Mouse (Mus musculus) G1E (cell line): Measurements from ENCODE around the gene Tssk6.

Source experiments
- CTCF ChIP-seq: IDR thresholded peaks from 2 replicates; pipeline ENCODE4 v1.5.1; 2012; ENCODE audit warnings: low read depth, low read length, inconsistent platforms, mixed read lengths
- GATA1 ChIP-seq: IDR thresholded peaks from 2 replicates; pipeline ENCODE4 v1.6.1; 2012; ENCODE audit warnings: borderline replicate concordance, low read length, inconsistent platforms, mixed read lengths
- POLR2AphosphoS5 ChIP-seq: IDR thresholded peaks from 2 replicates; pipeline ENCODE4 v1.6.1; 2012; ENCODE audit warnings: low read depth, low read length, inconsistent platforms; ENCODE audit not compliant: insufficient replicate concordance
- TAL1 ChIP-seq: conservative IDR thresholded peaks from 2 replicates; pipeline ENCODE4 v1.6.1; 2012; ENCODE audit warnings: low read depth, low read length, inconsistent platforms, mixed read lengths

DNA sequence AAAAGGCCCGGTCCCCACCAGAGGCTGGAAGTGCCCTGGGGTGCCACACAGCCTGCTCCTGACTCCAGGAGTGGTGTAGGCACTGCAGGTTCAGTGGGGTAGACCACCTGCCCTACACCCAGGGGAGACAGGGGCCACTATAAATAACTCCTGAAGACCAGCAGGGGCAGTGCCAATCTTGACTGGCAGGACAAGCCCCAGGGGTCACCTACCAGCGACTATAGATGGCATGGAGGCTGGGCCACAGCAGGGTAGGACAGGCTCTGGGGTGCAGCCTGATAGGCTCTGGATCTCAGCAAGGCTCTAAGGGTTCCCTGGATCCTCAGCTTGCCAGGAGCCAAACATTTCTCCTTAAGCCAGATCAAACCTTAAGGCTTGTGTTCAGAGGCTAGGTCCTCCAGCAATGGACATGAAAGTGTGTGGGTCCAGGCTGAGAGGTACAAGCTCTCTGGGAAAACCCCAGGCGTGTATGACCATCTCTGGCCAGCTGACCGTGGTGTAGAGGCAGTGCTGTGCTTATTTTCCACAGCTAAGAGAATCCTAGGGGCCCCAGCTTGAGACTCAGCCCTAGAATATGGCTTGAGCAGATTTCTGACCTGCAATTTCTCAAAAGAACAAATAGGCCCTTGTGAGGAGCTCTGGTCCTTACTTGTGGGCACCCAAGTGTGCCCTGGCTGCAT, 6.1 kb upstream of the Tssk6 start:
- TF ChIP-seq GATA1 = no peak
- TF ChIP-seq CTCF = no peak
- no peak for TF ChIP-seq TAL1
- TF ChIP-seq POLR2AphosphoS5 = no peak
